Mouse (Mus musculus): ENCODE results near the gene Sfxn5. TPM values are rescaled to one million over a fixed set of nuclear protein-coding genes. Genes with fewer than 3 reads are reported as not detected.

Sfxn5 gene
- polyA plus RNA-seq, 2 experiments: 0.77 to 1.2 TPM

DNA sequence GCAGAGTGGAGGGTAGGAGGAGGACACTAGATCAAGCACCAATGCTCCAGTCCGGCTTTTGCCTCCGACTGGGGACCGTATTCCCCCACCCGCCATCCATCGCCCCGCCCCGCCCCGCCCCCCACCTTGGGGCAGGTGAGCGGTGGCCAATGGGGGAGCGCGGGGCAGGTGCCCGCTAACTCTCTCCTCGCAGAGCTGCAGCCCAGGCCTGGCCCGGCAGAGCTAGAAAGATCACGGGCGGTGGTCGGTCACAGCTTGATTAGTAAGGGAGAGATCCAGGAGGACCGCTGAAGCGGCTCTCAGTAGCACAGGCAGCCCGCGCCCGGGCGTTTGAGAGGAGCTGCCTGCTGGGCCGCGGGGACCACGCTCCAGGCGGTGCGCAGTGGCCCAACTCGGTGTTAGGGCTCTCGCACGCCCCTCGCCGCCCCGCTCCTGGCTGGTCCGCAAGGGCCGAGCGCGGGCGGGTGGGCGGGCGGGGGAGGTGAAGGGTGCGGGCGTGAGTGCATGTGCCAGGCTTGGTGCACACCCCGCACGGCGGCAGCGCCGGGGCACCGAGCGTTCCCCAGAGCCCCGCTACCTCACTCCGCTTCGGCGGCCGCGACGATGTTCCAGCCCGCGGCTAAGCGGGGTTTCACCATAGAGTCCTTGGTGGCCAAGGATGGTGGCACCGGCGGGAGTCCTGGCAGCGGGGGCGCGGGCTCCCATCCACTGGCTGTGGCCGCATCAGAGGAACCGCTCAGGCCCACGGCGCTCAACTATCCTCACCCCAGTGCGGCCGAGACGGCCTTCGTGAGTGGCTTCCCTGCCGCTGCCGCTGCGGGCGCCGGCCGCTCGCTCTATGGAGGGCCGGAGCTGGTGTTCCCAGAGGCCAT lies 145.6 kb downstream of the Sfxn5 start, which contains the start of gene Emx1:
Gene Emx1, plus strand, starts transcription at position 99 of the 872 bp plus-strand sequence.
- WGBS (ENCODE audit: insufficient replicate concordance): 1% methylated on average over 79 of the region's 81 CpGs
- H3K9me3 ChIP-seq (ENCODE audit: control insufficient read depth, low read length): no peaks in the 10 kb centered on the region
- no peaks in the 10 kb centered on the region for H3K4me1 ChIP-seq (replicated peaks; ENCODE audit: control insufficient read depth in 2 of 2, insufficient read depth in 2 of 2, low read length in 1 of 2)
- H3K9ac ChIP-seq (replicated peaks): no peak within 1 kb of the TSS
- no peak within 1 kb of the TSS for H3K27ac ChIP-seq
- peak within 1 kb of the TSS in 1 of 2 experiments; percentile 13; a peak in 1 of 4 replicates for H3K4me3 ChIP-seq (ENCODE audit: insufficient read depth in 1 of 2, low read depth in 2 of 2, low read length in 2 of 2)
- TF ChIP-seq CTCF (IDR thresholded peaks at IDR 0.05; ENCODE audit: low read depth) (no peak), EP300 (IDR thresholded peaks at IDR 0.05; ENCODE audit: low read depth) (no peak)
- no peak for DNase-seq (ENCODE audit: low read depth in 3 of 3, low spot score in 3 of 3)
- peak within 1 kb of the TSS; percentile 39 for H3K4me2 ChIP-seq (ENCODE audit: low read depth)
- no peak for ATAC-seq (ENCODE audit: insufficient read depth)
- H3K27me3 ChIP-seq (ENCODE audit: control insufficient read depth, insufficient read depth, low read length): peaks cover 81% of the 10 kb centered on the region
- H3K36me3 ChIP-seq (replicated peaks; ENCODE audit: control insufficient read depth, insufficient read depth, low read depth): no peaks in the 10 kb centered on the region

DNA sequence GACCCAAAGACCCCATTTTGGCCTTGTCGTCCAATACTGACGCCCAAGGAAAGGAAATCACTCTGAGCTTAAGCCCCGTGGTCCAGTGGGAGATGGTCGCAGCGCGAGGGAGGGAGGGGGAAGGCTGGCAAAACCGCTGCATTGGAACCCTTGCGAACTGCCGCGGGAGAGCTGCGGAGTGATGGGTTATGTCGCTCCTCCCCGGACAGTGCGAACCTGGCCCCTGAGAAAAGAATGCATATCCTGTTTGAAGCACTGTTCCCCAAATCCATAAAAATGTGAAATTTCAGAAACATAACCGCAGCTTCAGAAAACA lies 146.5 kb downstream of the Sfxn5 start:
- Histone ChIP-seq H3K4me2 (ENCODE audit: low read depth) (no peak overlapping the region), H3K9me3 (ENCODE audit: control insufficient read depth, low read length) (no peaks in the 10 kb centered on the region), H3K4me3 (ENCODE audit: insufficient read depth in 1 of 2, low read depth in 2 of 2, low read length in 2 of 2) (no peak overlapping the region), H3K4me1 (replicated peaks; ENCODE audit: control insufficient read depth in 2 of 2, insufficient read depth in 2 of 2, low read length in 1 of 2) (no peaks in the 10 kb centered on the region), H3K36me3 (replicated peaks; ENCODE audit: control insufficient read depth, insufficient read depth, low read depth) (no peaks in the 10 kb centered on the region), H3K9ac (replicated peaks) (no peak overlapping the region), H3K27ac (no peak overlapping the region), H3K27me3 (ENCODE audit: control insufficient read depth, insufficient read depth, low read length) (peaks cover 73% of the 10 kb centered on the region)
- DNase-seq (ENCODE audit: low read depth in 3 of 3, low spot score in 3 of 3) (no peak), ATAC-seq (ENCODE audit: insufficient read depth) (no peak)
- 2% methylated on average over 15 of the region's 15 CpGs for WGBS (ENCODE audit: insufficient replicate concordance)
- TF ChIP-seq CTCF (IDR thresholded peaks at IDR 0.05; ENCODE audit: low read depth) (no peak), EP300 (IDR thresholded peaks at IDR 0.05; ENCODE audit: low read depth) (no peak)

DNA sequence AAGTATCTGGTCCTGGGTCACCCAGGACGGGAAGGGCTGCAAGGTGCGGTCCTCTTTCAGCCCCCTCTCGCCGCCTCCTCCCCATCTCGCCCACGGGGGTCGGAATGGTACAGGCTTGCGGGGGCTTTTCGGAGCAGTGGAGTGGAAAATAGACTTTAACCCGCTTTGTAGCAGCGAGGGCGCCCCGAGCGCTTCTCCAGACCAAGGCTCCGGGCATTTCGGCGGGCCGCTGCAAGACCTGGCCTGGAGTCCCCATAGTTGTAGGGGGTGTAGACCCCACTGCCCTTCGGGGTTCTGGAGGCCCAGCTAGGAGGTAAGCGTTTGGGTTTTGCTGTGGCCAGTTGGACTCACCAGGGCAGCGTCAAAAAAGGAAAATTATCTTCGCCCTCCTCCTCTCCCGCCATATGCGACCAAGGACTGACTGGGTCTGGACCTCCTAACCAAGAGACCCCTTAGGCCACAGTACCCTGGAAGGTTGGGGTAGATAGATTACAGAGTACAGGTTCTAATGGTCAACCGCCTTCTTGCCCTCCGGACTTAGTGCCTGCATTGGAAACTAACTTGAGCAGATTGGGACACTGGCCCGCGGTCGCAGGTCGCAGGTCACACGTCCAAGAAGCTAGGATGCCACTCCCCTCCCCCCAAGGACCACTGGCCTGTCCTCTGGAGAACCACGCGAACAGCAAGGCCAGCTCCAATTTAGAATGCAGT lies 147.0 kb downstream of the Sfxn5 start:
- ATAC-seq (ENCODE audit: insufficient read depth) (no peak), DNase-seq (ENCODE audit: low read depth in 3 of 3, low spot score in 3 of 3) (no peak)
- Histone ChIP-seq H3K4me2 (ENCODE audit: low read depth) (peak overlapping the region; percentile 22; the same call in 1 of the 2 replicates), H3K36me3 (replicated peaks; ENCODE audit: control insufficient read depth, insufficient read depth, low read depth) (no peaks in the 10 kb centered on the region), H3K9ac (replicated peaks) (no peak overlapping the region), H3K9me3 (ENCODE audit: control insufficient read depth, low read length) (no peaks in the 10 kb centered on the region), H3K27ac (no peak overlapping the region), H3K4me1 (replicated peaks; ENCODE audit: control insufficient read depth in 2 of 2, insufficient read depth in 2 of 2, low read length in 1 of 2) (no peaks in the 10 kb centered on the region), H3K27me3 (ENCODE audit: control insufficient read depth, insufficient read depth, low read length) (peaks cover 68% of the 10 kb centered on the region), H3K4me3 (ENCODE audit: insufficient read depth in 1 of 2, low read depth in 2 of 2, low read length in 2 of 2) (no peak overlapping the region)
- WGBS (ENCODE audit: insufficient replicate concordance): 2% methylated on average over 33 of the region's 33 CpGs
- TF ChIP-seq EP300 (IDR thresholded peaks at IDR 0.05; ENCODE audit: low read depth) (no peak), CTCF (IDR thresholded peaks at IDR 0.05; ENCODE audit: low read depth) (no peak)

DNA sequence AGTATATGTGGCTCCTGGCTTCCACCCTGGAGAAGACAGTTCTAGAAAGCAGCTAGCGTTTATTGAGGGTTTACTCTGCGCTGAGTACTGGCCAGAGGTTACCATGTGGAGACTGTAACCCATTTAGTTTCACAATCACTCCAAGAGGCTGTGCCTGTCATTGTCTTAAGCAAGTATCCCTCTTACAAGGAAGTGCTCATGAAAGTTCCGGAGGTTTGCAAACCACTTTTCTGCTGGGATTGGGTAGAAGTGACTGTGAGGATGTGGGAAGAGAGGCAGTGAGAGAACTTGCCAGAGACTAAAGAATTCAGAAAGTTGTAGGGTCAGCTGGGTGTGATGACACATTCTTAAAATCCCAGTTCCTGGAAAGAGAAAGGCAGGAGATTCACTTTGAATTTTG lies 149.3 kb downstream of the Sfxn5 start:
- Histone ChIP-seq H3K36me3 (replicated peaks; ENCODE audit: control insufficient read depth, insufficient read depth, low read depth) (no peaks in the 10 kb centered on the region), H3K4me1 (replicated peaks; ENCODE audit: control insufficient read depth in 2 of 2, insufficient read depth in 2 of 2, low read length in 1 of 2) (no peaks in the 10 kb centered on the region), H3K9me3 (ENCODE audit: control insufficient read depth, low read length) (no peaks in the 10 kb centered on the region), H3K27ac (no peak overlapping the region), H3K27me3 (ENCODE audit: control insufficient read depth, insufficient read depth, low read length) (peaks cover 45% of the 10 kb centered on the region), H3K4me2 (ENCODE audit: low read depth) (no peak overlapping the region), H3K4me3 (ENCODE audit: insufficient read depth in 1 of 2, low read depth in 2 of 2, low read length in 2 of 2) (no peak overlapping the region), H3K9ac (replicated peaks) (no peak overlapping the region)
- no peak for TF ChIP-seq CTCF (IDR thresholded peaks at IDR 0.05; ENCODE audit: low read depth)
- no peak for TF ChIP-seq EP300 (IDR thresholded peaks at IDR 0.05; ENCODE audit: low read depth)
- no peak for ATAC-seq (ENCODE audit: insufficient read depth)
- no peak for DNase-seq (ENCODE audit: low read depth in 3 of 3, low spot score in 3 of 3)
- 34% methylated on average over 3 of the region's 3 CpGs for WGBS (ENCODE audit: insufficient replicate concordance)

DNA sequence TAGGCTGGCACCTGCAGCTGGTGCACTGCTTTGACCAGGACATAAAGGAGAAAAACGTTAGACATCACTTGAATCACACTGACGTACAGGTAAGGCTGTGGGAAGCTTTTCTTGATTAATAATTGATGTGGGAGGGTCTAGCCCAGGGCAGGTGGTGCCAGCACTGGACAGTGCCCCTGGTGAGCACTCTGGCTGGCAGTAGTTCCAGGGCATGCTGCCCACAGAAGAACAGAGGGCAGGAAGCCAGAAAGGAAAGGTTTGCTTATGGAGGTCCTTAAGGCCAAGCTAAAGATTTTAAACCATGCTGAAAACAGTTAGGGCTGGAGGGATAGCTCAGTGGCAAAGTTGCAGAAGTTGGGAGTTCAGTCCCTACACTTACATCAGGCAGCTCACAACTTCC lies 153.2 kb downstream of the Sfxn5 start:
- Histone ChIP-seq H3K27me3 (ENCODE audit: control insufficient read depth, insufficient read depth, low read length) (peaks cover 9% of the 10 kb centered on the region), H3K27ac (no peak overlapping the region), H3K9me3 (ENCODE audit: control insufficient read depth, low read length) (no peaks in the 10 kb centered on the region), H3K4me1 (replicated peaks; ENCODE audit: control insufficient read depth in 2 of 2, insufficient read depth in 2 of 2, low read length in 1 of 2) (no peaks in the 10 kb centered on the region), H3K4me2 (ENCODE audit: low read depth) (no peak overlapping the region), H3K9ac (replicated peaks) (no peak overlapping the region), H3K36me3 (replicated peaks; ENCODE audit: control insufficient read depth, insufficient read depth, low read depth) (no peaks in the 10 kb centered on the region), H3K4me3 (ENCODE audit: insufficient read depth in 1 of 2, low read depth in 2 of 2, low read length in 2 of 2) (no peak overlapping the region)
- TF ChIP-seq CTCF (IDR thresholded peaks at IDR 0.05; ENCODE audit: low read depth): no peak
- no peak for TF ChIP-seq EP300 (IDR thresholded peaks at IDR 0.05; ENCODE audit: low read depth)
- WGBS (ENCODE audit: insufficient replicate concordance): 40% methylated on average over 2 of the region's 2 CpGs
- ATAC-seq (ENCODE audit: insufficient read depth) (no peak), DNase-seq (ENCODE audit: low read depth in 3 of 3, low spot score in 3 of 3) (no peak)

Measured in liver, embryonic 14.5 days (tissue).